Mouse (Mus musculus) small intestine, adult 2 months (tissue): ENCODE data around the gene Trp53inp2.

ENCODE experiments used
- CTCF ChIP-seq: fragments of 200-500 bp; IDR thresholded peaks from 2 replicates; pipeline ENCODE4 v1.5.1; 2012; ENCODE audit warnings: low read depth, mild to moderate bottlenecking, control low read depth, inconsistent platforms, low read length, moderate library complexity, mixed read lengths; ENCODE audit not compliant: insufficient replicate concordance, insufficient read length; ENCODE audit errors: extremely low read depth
- POLR2A ChIP-seq: fragments of 200-500 bp; IDR thresholded peaks from 2 replicates; pipeline ENCODE4 v1.6.1; 2012; ENCODE audit warnings: low read depth, mild to moderate bottlenecking, control low read depth, inconsistent platforms, low read length, moderate library complexity

DNA sequence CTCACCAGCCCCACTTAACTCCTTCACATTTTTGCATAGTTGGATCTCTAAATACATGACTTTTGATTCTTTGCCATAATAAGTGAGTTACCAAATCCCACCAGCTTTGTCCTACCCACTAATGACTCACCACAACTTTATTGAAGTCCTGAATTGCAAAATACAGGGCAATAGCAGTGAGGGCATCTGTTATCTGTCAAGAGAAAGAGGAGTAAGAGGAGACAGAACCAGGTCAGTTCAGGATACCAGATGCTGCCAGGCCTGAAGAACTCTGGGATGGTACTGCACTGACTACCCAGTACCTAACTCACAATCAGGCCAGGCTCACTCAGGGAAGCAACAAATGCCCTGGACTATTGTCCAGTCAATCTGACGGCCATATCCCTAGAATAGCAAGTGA, 45.6 kb upstream of the Trp53inp2 start:
- TF ChIP-seq CTCF (no peak), POLR2A (no peak)
